Mouse (Mus musculus): ENCODE data around the gene Tti1. TPM values are rescaled to one million over a fixed set of nuclear protein-coding genes. Genes with fewer than 3 reads are reported as not detected.

Gene Tti1
- 8.1 and 8.6 TPM in 2 replicates for polyA plus RNA-seq (2015; fragmentation: Nextera tagmentation; extraction: Ambion mirVana)

DNA sequence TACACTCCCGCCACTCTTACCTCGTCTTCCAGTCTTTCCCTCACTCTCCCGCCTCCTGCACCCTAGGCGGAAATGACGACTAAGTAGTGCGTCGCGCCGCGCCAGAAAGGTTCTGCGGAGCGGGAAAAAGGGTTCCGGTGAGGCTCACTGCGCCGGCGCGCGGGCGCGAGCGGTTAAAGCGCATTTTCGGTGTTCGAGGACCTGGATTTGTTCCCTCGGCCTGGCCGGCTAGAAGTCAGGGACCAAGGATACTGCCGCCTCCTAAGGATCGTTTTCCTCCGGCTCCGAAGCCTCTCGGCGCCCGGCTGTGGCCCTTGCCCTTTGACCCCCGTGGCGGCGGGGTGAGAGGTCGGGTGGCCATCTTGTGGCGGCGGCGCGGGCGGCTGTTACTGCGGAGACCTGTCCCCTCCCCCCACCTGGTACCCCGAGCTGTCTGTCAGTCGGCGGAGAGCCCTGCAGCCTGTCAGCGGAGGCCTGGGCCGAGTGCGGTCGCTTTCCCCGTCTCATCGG lies at the start of gene Tti1, which contains the start of gene Rprd1b:
Gene Tti1 (minus strand): TSS at position 80 of the 510 bp plus-strand sequence.
Gene Rprd1b (plus strand): TSS at position 144 of the 510 bp plus-strand sequence.
- H3K4me3 ChIP-seq (ENCODE audit: low read depth, low read length): peak within 1 kb of the TSS; percentile 71
- H3K27ac ChIP-seq (ENCODE audit: low read length): peak within 1 kb of the TSS; percentile 95
- H3K9me3 ChIP-seq (ENCODE audit: low read length): no peaks in the 10 kb centered on the region
- H3K9ac ChIP-seq (replicated peaks; ENCODE audit: low read depth): peak within 1 kb of the TSS; percentile 84
- ATAC-seq (peak; percentile 97), DNase-seq (ENCODE audit: low spot score) (peak; percentile 98)
- no peaks in the 10 kb centered on the region for H3K27me3 ChIP-seq (replicated peaks; ENCODE audit: insufficient read depth, low read length)
- no peaks in the 10 kb centered on the region for H3K36me3 ChIP-seq (ENCODE audit: insufficient read depth, low read length)
- H3K4me1 ChIP-seq (ENCODE audit: insufficient read depth, low read depth, low read length): peaks cover 15% of the 10 kb centered on the region
- H3K4me2 ChIP-seq (replicated peaks; ENCODE audit: low read depth, low read length): peak within 1 kb of the TSS; percentile 89
- under 1% methylated on average over 52 of the region's 52 CpGs for WGBS
- no peak for TF ChIP-seq EP300 (IDR thresholded peaks at IDR 0.05)
- no peak for TF ChIP-seq CTCF (IDR thresholded peaks at IDR 0.05)

GRCm38 (mm10) chr2:158077981-158078380 lies 49.7 kb upstream of the Tti1 start:
- H3K4me1 ChIP-seq (ENCODE audit: insufficient read depth, low read depth, low read length): no peaks in the 10 kb centered on the region
- no peak overlapping the region for H3K9ac ChIP-seq (replicated peaks; ENCODE audit: low read depth)
- no peak for TF ChIP-seq EP300 (IDR thresholded peaks at IDR 0.05)
- WGBS: 40% methylated on average over 2 of the region's 2 CpGs
- no peaks in the 10 kb centered on the region for H3K9me3 ChIP-seq (ENCODE audit: low read length)
- H3K27me3 ChIP-seq (replicated peaks; ENCODE audit: insufficient read depth, low read length): no peaks in the 10 kb centered on the region
- H3K4me3 ChIP-seq (ENCODE audit: low read depth, low read length): no peak overlapping the region
- DNase-seq (ENCODE audit: low spot score): no peak
- H3K36me3 ChIP-seq (ENCODE audit: insufficient read depth, low read length): peaks cover 21% of the 10 kb centered on the region
- ATAC-seq: no peak
- H3K4me2 ChIP-seq (replicated peaks; ENCODE audit: low read depth, low read length): no peak overlapping the region
- no peak overlapping the region for H3K27ac ChIP-seq (ENCODE audit: low read length)

GRCm38 (mm10) chr2:158076690-158077089 lies 48.5 kb upstream of the Tti1 start:
- Histone ChIP-seq H3K9ac (replicated peaks; ENCODE audit: low read depth) (no peak overlapping the region), H3K9me3 (ENCODE audit: low read length) (no peaks in the 10 kb centered on the region), H3K4me3 (ENCODE audit: low read depth, low read length) (no peak overlapping the region), H3K27me3 (replicated peaks; ENCODE audit: insufficient read depth, low read length) (no peaks in the 10 kb centered on the region), H3K27ac (ENCODE audit: low read length) (no peak overlapping the region), H3K4me2 (replicated peaks; ENCODE audit: low read depth, low read length) (no peak overlapping the region), H3K4me1 (ENCODE audit: insufficient read depth, low read depth, low read length) (peaks cover 3% of the 10 kb centered on the region), H3K36me3 (ENCODE audit: insufficient read depth, low read length) (peaks cover 21% of the 10 kb centered on the region)
- ATAC-seq: peak; percentile 24; the same call in 1 of the 2 replicates
- WGBS: 59% methylated on average over 6 of the region's 6 CpGs
- DNase-seq (ENCODE audit: low spot score): no peak
- no peak for TF ChIP-seq CTCF (IDR thresholded peaks at IDR 0.05)
- no peak for TF ChIP-seq EP300 (IDR thresholded peaks at IDR 0.05)

GRCm38 (mm10) chr2:158074835-158075234 lies 46.6 kb upstream of the Tti1 start:
- ATAC-seq (no peak), DNase-seq (ENCODE audit: low spot score) (no peak)
- Histone ChIP-seq H3K36me3 (ENCODE audit: insufficient read depth, low read length) (peaks cover 21% of the 10 kb centered on the region), H3K4me1 (ENCODE audit: insufficient read depth, low read depth, low read length) (peaks cover 6% of the 10 kb centered on the region), H3K4me3 (ENCODE audit: low read depth, low read length) (no peak overlapping the region), H3K27me3 (replicated peaks; ENCODE audit: insufficient read depth, low read length) (no peaks in the 10 kb centered on the region), H3K9ac (replicated peaks; ENCODE audit: low read depth) (no peak overlapping the region), H3K27ac (ENCODE audit: low read length) (no peak overlapping the region), H3K4me2 (replicated peaks; ENCODE audit: low read depth, low read length) (no peak overlapping the region), H3K9me3 (ENCODE audit: low read length) (no peaks in the 10 kb centered on the region)
- 84% methylated on average over 5 of the region's 5 CpGs for WGBS
- TF ChIP-seq CTCF (IDR thresholded peaks at IDR 0.05) (no peak), EP300 (IDR thresholded peaks at IDR 0.05) (no peak)

DNA sequence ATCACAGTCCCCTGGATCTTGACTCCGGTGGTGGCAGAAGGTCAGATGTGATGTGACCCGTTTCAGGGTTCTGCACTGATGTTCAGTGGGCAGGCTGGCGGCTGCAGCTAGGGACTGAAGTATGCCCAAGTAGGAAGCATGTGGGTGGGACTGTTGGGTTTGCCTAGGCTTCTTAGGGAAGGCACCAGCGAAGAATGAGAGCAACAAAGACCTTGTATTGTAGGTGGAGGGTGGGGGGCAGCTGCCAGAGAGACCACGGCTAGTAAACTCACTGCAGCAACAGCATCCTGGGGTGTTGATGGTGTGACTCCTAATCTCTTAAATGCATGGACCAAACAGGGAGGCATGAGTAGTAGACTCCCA lies 43.4 kb upstream of the Tti1 start:
- DNase-seq (ENCODE audit: low spot score) (no peak), ATAC-seq (no peak)
- Histone ChIP-seq H3K27me3 (replicated peaks; ENCODE audit: insufficient read depth, low read length) (no peaks in the 10 kb centered on the region), H3K4me3 (ENCODE audit: low read depth, low read length) (no peak overlapping the region), H3K4me2 (replicated peaks; ENCODE audit: low read depth, low read length) (no peak overlapping the region), H3K27ac (ENCODE audit: low read length) (no peak overlapping the region), H3K9ac (replicated peaks; ENCODE audit: low read depth) (no peak overlapping the region), H3K36me3 (ENCODE audit: insufficient read depth, low read length) (peaks cover 20% of the 10 kb centered on the region), H3K9me3 (ENCODE audit: low read length) (no peaks in the 10 kb centered on the region), H3K4me1 (ENCODE audit: insufficient read depth, low read depth, low read length) (peaks cover 9% of the 10 kb centered on the region)
- TF ChIP-seq CTCF (IDR thresholded peaks at IDR 0.05) (no peak), EP300 (IDR thresholded peaks at IDR 0.05) (no peak)
- 77% methylated on average over 5 of the region's 5 CpGs for WGBS

GRCm38 (mm10) chr2:158070885-158071632 lies 42.8 kb upstream of the Tti1 start:
- H3K27ac ChIP-seq (ENCODE audit: low read length): no peak overlapping the region
- TF ChIP-seq EP300 (IDR thresholded peaks at IDR 0.05): no peak
- peak; percentile 33; the same call in 1 of the 2 replicates for TF ChIP-seq CTCF (IDR thresholded peaks at IDR 0.05)
- peaks cover 11% of the 10 kb centered on the region for H3K4me1 ChIP-seq (ENCODE audit: insufficient read depth, low read depth, low read length)
- WGBS: 51% methylated on average over 3 of the region's 3 CpGs
- ATAC-seq: peak; percentile 50
- peaks cover 16% of the 10 kb centered on the region for H3K36me3 ChIP-seq (ENCODE audit: insufficient read depth, low read length)
- no peaks in the 10 kb centered on the region for H3K27me3 ChIP-seq (replicated peaks; ENCODE audit: insufficient read depth, low read length)
- no peak overlapping the region for H3K4me2 ChIP-seq (replicated peaks; ENCODE audit: low read depth, low read length)
- H3K9me3 ChIP-seq (ENCODE audit: low read length): no peaks in the 10 kb centered on the region
- H3K4me3 ChIP-seq (ENCODE audit: low read depth, low read length): no peak overlapping the region
- peak; percentile 54 for DNase-seq (ENCODE audit: low spot score)
- no peak overlapping the region for H3K9ac ChIP-seq (replicated peaks; ENCODE audit: low read depth)

Data from lung, postnatal 0 days (tissue).